Mouse (Mus musculus) left cerebral cortex, postnatal 14 days (tissue): ENCODE data around the gene 2010300C02Rik. TPM values are rescaled to one million over a fixed set of nuclear protein-coding genes. Genes with fewer than 3 reads are reported as not detected.

Experiments
- DNase-seq, 2 experiments: peaks; one replicate each; pipeline ENCODE4 v3.0.0; 2021 to 2022; ENCODE audit warnings: low spot score in 2 of 2, mixed read lengths in 1 of 2
- intact Hi-C: fragments of 180-260 bp; cut with DNase I; formaldehyde crosslinking; loops from one replicate; pipeline ENCODE4 v1.15.1; 2025
- total RNA-seq, 2 experiments: library from RNA; stranded (reverse); gene quantifications; 2 replicates each; pipeline ENCODE4 v1.2.3; 2021

The 2010300C02Rik gene
- total RNA-seq, 2 experiments from 2014 or later: 177 to 178 TPM

DNA sequence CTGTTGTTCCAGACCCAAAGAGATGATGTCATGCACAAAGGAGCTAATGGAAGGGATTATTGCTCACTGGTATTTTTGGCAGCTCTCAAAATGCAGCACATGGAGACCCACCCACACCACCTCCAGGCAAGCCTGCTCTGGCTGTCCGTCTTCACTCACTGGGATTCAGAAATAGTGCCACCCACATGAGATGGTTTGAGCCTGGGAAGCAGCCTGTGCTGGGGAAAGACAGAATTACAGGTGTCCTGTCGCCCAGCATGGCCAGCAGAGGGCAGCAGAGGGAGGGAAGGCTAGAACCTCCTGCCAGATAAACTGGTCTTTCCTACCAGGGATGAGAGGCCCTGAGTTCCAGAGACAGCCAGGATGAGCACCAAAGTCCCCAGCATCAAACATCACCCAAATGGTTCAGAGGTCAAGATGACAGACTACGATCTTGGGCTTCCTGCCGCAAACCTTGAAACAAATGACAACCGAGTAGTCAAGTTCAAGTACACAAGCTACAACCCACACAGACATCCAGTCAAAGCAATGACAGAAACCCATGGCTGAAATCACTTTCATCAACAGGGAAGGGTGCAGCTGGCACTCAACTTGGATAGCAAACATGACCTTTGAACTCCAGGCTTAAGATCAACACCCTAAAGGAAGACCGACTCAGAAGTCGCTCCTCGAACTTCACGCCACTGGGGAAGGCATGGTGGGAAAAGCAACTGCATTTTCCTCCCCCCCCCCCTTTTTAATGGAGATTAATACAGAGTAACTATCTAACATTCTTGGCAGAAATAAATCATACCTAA, 41.4 kb downstream of the 2010300C02Rik start:
- intact Hi-C loops: loop anchor here (5.0 to 10.0 kb wide), 2 partner anchors 126 to 189 kb away; partner anchors contain the start of gene Tsga10
- DNase-seq: peak; percentile 90 to 91

GRCm38 (mm10) chr1:37676967-37677512, 42.8 kb downstream of the 2010300C02Rik start:
- intact Hi-C loops: loop anchor here (5.0 to 10.0 kb wide), 2 partner anchors 128 to 190 kb away; partner anchors contain the start of gene Tsga10
- DNase-seq: no peak

DNA sequence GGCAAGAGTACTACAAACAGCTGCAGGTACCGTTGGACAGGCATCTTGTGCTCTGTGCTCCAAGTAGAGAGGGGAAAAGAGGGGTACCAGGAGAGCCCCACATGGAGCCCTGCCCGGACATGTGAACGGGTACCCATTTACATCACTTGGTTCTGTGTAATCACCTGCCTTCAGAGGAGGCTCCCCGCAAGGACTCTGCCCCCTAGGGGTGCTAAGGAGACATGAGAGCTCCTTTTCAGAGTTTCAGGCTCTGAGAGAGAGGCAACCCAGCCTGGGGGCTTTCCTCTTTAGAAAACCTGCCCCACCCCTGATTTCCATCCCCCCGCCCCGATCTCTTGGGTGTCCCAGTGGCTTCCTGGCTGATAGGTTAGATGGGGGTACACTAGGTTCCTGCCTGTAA, 44.4 kb downstream of the 2010300C02Rik start:
- intact Hi-C loops: loop anchor here (5.0 to 10.0 kb wide), 2 partner anchors 129 to 192 kb away; partner anchors contain the start of gene Tsga10
- no peak for DNase-seq

- peak in 1 of 2 experiments; percentile 44 for DNase-seq
- intact Hi-C loops: loop anchor here (10.0 kb wide), 1 partner anchor 131 kb away; no protein-coding TSS in a partner anchor
Observed at GRCm38 (mm10) chr1:37674266-37674665, 45.6 kb downstream of the 2010300C02Rik start.

- no peak for DNase-seq
- intact Hi-C loops: loop anchor here (10.0 kb wide), 1 partner anchor 133 kb away; no protein-coding TSS in a partner anchor
Observed at GRCm38 (mm10) chr1:37671316-37671715, 48.6 kb downstream of the 2010300C02Rik start.

- no peak for DNase-seq
- intact Hi-C loops: no loop called here
Observed at GRCm38 (mm10) chr1:37667386-37667785, 52.5 kb downstream of the 2010300C02Rik start.

DNA sequence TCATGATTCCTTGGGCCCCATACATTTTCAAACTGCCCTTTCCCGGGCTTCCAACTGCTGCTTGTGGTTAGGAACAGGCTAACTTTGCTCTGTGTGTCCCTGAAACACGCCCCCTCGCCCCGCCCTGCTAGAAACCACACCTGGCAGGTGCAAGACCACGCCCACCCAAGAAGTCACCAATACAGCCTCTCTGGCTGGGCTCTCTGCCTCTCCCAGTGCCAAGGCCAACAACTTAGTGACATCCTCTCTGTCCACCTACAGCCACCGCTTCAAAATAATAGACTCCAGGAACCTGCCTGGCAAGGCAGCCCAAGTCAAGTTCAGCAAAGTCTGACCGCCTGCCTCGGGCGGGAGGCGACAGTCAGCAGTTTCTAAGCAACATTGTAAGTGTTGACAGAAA, 53.3 kb downstream of the 2010300C02Rik start:
- no peak for DNase-seq
- intact Hi-C loops: no loop called here

GRCm38 (mm10) chr1:37665539-37666323, 54.2 kb downstream of the 2010300C02Rik start:
- DNase-seq: no peak
- intact Hi-C loops: no loop called here

GRCm38 (mm10) chr1:37664496-37664895, 55.4 kb downstream of the 2010300C02Rik start:
- intact Hi-C loops: no loop called here
- DNase-seq: no peak

DNA sequence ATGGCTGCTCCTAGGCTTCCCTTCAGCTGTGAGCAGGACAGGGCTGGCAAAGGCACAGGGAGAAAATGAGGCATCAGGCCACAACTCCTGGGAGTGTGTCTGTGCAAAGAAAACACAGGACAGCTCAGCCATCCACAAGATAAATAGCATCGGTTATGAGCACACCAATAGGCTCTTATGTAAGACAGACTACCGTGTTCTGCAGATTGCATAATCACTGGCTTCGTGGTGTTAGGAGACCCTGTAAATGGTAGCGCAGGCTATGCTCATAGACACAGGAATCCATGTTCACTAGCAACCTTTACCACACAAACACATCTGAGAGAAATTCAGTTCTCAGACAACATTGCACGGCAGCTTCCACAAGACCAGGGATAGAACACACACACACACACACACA, 56.3 kb downstream of the 2010300C02Rik start:
- intact Hi-C loops: no loop called here
- no peak for DNase-seq

GRCm38 (mm10) chr1:37656017-37656416, 63.9 kb downstream of the 2010300C02Rik start:
- no peak for DNase-seq
- intact Hi-C loops: no loop called here

DNA sequence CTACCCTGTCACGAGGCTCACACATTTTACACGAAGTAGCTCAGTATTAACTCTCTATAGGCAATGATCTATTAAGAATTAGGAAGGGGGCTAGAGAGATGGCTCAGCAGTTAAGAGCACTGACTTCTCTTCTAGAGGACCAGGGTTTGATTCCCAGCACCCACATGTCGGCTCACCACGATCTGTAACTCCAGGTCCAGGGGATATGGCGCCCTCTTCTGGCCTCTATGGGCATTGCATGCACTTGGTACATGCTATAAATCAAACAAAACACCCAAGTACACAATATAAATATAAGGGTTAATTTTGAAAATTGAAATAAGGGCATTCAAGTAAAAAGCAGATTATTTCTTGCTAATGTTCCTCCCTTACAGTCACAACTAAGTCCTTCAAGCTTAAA, 65.9 kb downstream of the 2010300C02Rik start:
- no peak for DNase-seq
- intact Hi-C loops: no loop called here

DNA sequence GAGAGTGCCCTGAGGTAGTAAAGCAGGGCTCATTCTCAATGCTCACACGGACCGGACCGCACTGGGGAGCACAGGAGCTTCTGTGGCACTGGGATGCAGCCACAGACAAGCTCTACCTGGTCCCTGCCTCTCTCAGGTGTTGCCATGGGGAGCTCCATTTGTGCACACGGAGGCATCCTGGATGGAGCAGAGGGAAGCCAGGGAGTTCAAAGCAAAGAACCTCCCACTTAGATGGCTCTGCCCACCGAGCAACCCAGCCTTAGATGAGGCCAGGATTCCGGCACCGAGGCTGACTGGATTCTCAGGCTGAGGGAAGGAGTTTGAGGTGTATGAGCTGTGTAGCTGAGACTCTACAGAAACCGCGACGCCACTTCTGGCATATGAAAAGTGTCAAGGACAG, 72.8 kb downstream of the 2010300C02Rik start:
- no peak for DNase-seq
- intact Hi-C loops: no loop called here

DNA sequence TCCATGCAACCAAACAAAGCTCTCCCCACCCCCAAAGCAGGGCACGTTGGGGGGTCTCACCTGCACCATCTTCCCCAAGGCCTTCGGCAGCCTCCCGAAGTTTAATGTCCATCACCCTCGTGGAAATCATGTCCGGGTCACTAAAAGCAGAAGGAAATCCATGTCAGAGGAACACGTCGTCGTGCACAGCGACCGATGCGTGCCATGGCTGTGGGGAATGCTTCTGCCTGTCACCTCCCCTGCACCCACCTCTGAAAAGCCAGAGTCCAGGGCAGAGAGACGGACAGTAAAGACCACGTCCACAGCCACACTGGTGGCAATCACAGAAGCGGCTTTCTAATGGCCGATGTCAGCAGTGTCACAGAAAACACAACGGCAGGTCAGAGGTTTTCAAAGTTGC, 75.4 kb downstream of the 2010300C02Rik start:
- no peak for DNase-seq
- intact Hi-C loops: no loop called here

DNA sequence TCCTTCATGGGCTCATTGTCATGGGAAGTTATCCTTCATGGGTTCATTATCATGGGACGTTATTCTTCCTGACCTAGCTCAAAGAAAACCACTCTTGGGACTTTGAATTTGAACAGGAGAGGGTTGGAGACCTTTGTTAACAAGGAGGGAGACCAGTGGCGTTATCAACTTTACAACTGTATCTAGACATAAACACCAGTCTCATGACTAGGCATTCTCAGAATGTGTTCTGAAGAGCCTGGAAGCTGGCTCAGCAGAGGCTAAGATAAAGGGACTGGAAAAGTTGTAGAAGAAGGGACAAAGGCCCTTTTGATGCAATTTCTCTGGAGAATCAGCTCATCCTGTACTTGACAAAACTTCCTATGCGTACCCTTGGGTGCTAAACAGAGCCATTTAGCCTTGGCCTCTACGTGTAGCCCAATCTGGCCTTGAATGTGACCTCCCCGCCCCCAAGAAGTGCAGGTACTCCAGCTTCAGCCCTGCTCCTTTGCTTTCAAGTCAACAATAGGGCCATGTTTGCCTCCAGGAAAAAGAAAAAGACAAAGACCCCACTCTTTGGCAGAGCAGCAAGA, 76.0 kb downstream of the 2010300C02Rik start:
- intact Hi-C loops: no loop called here

DNA sequence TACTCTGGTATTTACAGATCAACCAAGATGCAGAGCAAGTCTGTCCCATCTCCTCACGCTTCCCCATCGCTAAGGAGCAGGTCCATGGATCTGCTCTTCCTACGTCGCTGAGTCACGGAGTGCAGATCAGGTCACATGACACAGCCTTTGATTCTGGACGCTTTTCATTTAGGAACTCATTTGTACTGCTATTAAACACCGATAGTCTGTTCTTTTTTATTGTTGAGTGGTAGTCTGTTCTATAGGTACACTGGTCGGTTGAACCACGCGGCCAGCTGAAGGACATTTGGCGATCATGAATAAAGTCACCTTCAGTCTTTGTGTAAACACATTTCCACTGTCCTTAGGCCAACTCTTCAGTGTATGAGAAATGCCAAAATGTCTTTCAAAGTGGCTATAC, 78.5 kb downstream of the 2010300C02Rik start:
- no peak for DNase-seq
- intact Hi-C loops: no loop called here

More for the DNA sequence above, 76.0 kb downstream of the 2010300C02Rik start:
- no peak for DNase-seq

- peak; percentile 85 to 86 for DNase-seq
- intact Hi-C loops: loop anchor here (5.0 kb wide), 1 partner anchor 192 kb away; no protein-coding TSS in a partner anchor
Observed at GRCm38 (mm10) chr1:37639101-37639500, 80.8 kb downstream of the 2010300C02Rik start.

DNA sequence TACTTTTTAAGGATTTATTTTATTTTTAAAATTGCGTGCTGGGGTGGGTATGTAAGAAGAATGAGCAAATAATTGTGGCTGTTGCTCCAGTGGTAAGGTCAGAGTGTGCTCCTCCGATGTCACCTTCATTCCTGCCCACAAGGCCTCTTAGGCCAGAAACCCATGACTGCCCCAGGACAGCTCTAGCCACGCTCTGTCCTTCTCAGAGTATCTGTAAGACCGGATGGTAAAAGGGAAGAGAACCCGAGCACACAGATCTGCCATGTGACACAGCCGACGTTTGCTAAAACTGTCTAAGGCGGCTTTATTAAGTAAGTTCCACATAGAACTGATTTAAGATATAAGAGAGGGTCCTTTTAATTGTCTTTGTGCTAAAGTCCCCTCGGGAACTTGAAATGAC, 81.3 kb downstream of the 2010300C02Rik start:
- intact Hi-C loops: loop anchor here (5.0 kb wide), 1 partner anchor 191 kb away; no protein-coding TSS in a partner anchor
- no peak for DNase-seq

- no peak for DNase-seq
- intact Hi-C loops: loop anchor here (2.0 to 5.0 kb wide), 2 partner anchors 190 to 365 kb away; no protein-coding TSS in a partner anchor
Observed at GRCm38 (mm10) chr1:37637571-37637970, 82.3 kb downstream of the 2010300C02Rik start.
